Mouse (Mus musculus) midbrain, embryonic 16.5 days (tissue): ENCODE results near the gene Fstl4. TPM values are rescaled to one million over a fixed set of nuclear protein-coding genes. Genes with fewer than 3 reads are reported as not detected.

ENCODE experiments used
- ATAC-seq: fragments of 200-750 bp; cut with Nextera tagmentation; 2 replicates; pipeline ENCODE4 v1.8.0; 2017; ENCODE audit warnings: moderate TSS enrichment
- H3K27ac ChIP-seq: fragments of 300-500 bp; sonication (generic); 2 replicates; pipeline ENCODE4 v1.5.1; 2014; ENCODE audit warnings: mild to moderate bottlenecking, low read length, mixed read lengths
- H3K27me3 ChIP-seq: fragments of 300-500 bp; sonication (generic); 2 replicates; pipeline ENCODE4 v1.6.1; 2014; ENCODE audit warnings: low read depth, low read length, mixed read lengths; ENCODE audit not compliant: control insufficient read depth, insufficient read depth
- H3K36me3 ChIP-seq: fragments of 300-500 bp; sonication (generic); 2 replicates; pipeline ENCODE4 v1.6.1; 2014; ENCODE audit warnings: mild to moderate bottlenecking, low read length, moderate library complexity, mixed read lengths; ENCODE audit not compliant: control insufficient read depth, insufficient read depth
- H3K4me1 ChIP-seq: fragments of 300-500 bp; sonication (generic); 2 replicates; pipeline ENCODE4 v1.6.1; 2014; ENCODE audit warnings: mild to moderate bottlenecking, low read length, mixed read lengths; ENCODE audit not compliant: control insufficient read depth, insufficient read depth
- H3K4me2 ChIP-seq: fragments of 300-500 bp; sonication (generic); 2 replicates; pipeline ENCODE4 v1.6.1; 2014; ENCODE audit warnings: mild to moderate bottlenecking, low read length, mixed read lengths
- H3K4me3 ChIP-seq: fragments of 300-500 bp; sonication (generic); 2 replicates; pipeline ENCODE4 v1.5.1; 2014; ENCODE audit warnings: low read depth, mild to moderate bottlenecking, low read length, moderate library complexity, mixed read lengths
- H3K9ac ChIP-seq: fragments of 300-500 bp; sonication (generic); 2 replicates; pipeline ENCODE4 v1.6.1; 2014; ENCODE audit warnings: low read depth, low read length, mixed read lengths
- H3K9me3 ChIP-seq: fragments of 300-500 bp; sonication (generic); replicated peaks from 2 replicates; pipeline ENCODE4 v1.6.1; 2014; ENCODE audit warnings: mild to moderate bottlenecking, low read length, mixed read lengths; ENCODE audit not compliant: control insufficient read depth, poor library complexity, severe bottlenecking
- WGBS: fragments of 180-500 bp; shearing (Covaris S2); extraction: QIAGEN DNeasy Blood & Tissue Kit; methylation state at CpG from one replicate; pipeline ENCODE4 v1.1.7; 2014; 5-methylcytosine and 5-hydroxymethylcytosine counted together
- polyA plus RNA-seq: library from polyadenylated mRNA; unstranded; fragments of >200 nt; fragmentation: Nextera tagmentation; extraction: Ambion mirVana; gene quantifications from 2 replicates; pipeline ENCODE4 v1.2.1, GENCODE M21; 2015

The Fstl4 gene
- polyA plus RNA-seq, 1 experiment from 2014 or later, result 10.3 TPM

GRCm38 (mm10) chr11:53109701-53110467 lies 345.4 kb downstream of the Fstl4 start:
- no peak for ATAC-seq
- no peaks in the 10 kb centered on the region for H3K4me1 ChIP-seq
- H3K9me3 ChIP-seq, result no peaks in the 10 kb centered on the region
- H3K36me3 ChIP-seq, result no peaks in the 10 kb centered on the region
- no peaks in the 10 kb centered on the region for H3K27me3 ChIP-seq
- H3K27ac ChIP-seq, result no peak overlapping the region
- 67% methylated on average over 6 of the region's 6 CpGs for WGBS
- H3K9ac ChIP-seq, result no peak overlapping the region
- H3K4me3 ChIP-seq, result no peak overlapping the region
- H3K4me2 ChIP-seq, result no peak overlapping the region

- Histone ChIP-seq H3K27me3 (no peaks in the 10 kb centered on the region), H3K4me1 (no peaks in the 10 kb centered on the region), H3K27ac (no peak overlapping the region), H3K36me3 (no peaks in the 10 kb centered on the region), H3K9me3 (no peaks in the 10 kb centered on the region), H3K4me2 (no peak overlapping the region), H3K9ac (no peak overlapping the region), H3K4me3 (no peak overlapping the region)
- ATAC-seq, result no peak
- 70% methylated on average over 4 of the region's 4 CpGs for WGBS
These were observed 351.3 kb downstream of the Fstl4 start for GRCm38 (mm10) chr11:53115711-53116110.

GRCm38 (mm10) chr11:53116356-53116755 lies 351.9 kb downstream of the Fstl4 start:
- H3K27me3 ChIP-seq, result no peaks in the 10 kb centered on the region
- no peaks in the 10 kb centered on the region for H3K9me3 ChIP-seq
- no peak overlapping the region for H3K4me3 ChIP-seq
- ATAC-seq, result no peak
- 79% methylated on average over 2 of the region's 2 CpGs for WGBS
- no peak overlapping the region for H3K27ac ChIP-seq
- H3K4me1 ChIP-seq, result no peaks in the 10 kb centered on the region
- H3K36me3 ChIP-seq, result no peaks in the 10 kb centered on the region
- no peak overlapping the region for H3K9ac ChIP-seq
- no peak overlapping the region for H3K4me2 ChIP-seq

- 0 out of 2 replicates have a peak, but pooled peaks have one; percentile 25 for ATAC-seq
- H3K9ac ChIP-seq, result no peak overlapping the region
- H3K27ac ChIP-seq, result no peak overlapping the region
- no peak overlapping the region for H3K4me2 ChIP-seq
- WGBS, result 83% methylated on average over 11 of the region's 11 CpGs
- H3K36me3 ChIP-seq, result no peaks in the 10 kb centered on the region
- H3K4me3 ChIP-seq, result no peak overlapping the region
- H3K9me3 ChIP-seq, result no peaks in the 10 kb centered on the region
- H3K4me1 ChIP-seq, result no peaks in the 10 kb centered on the region
- H3K27me3 ChIP-seq, result no peaks in the 10 kb centered on the region
These were observed 354.0 kb downstream of the Fstl4 start for GRCm38 (mm10) chr11:53118226-53118965.

GRCm38 (mm10) chr11:53119966-53120365 lies 355.5 kb downstream of the Fstl4 start:
- ATAC-seq, result no peak
- no peak overlapping the region for H3K4me2 ChIP-seq
- no peaks in the 10 kb centered on the region for H3K9me3 ChIP-seq
- no peak overlapping the region for H3K4me3 ChIP-seq
- H3K27ac ChIP-seq, result no peak overlapping the region
- no peaks in the 10 kb centered on the region for H3K4me1 ChIP-seq
- no peaks in the 10 kb centered on the region for H3K27me3 ChIP-seq
- H3K36me3 ChIP-seq, result no peaks in the 10 kb centered on the region
- H3K9ac ChIP-seq, result no peak overlapping the region
- WGBS, result 72% methylated on average over 5 of the region's 5 CpGs

GRCm38 (mm10) chr11:53121208-53121607 lies 356.8 kb downstream of the Fstl4 start:
- H3K27me3 ChIP-seq, result no peaks in the 10 kb centered on the region
- no peak overlapping the region for H3K4me3 ChIP-seq
- no peak overlapping the region for H3K4me2 ChIP-seq
- no peak for ATAC-seq
- H3K27ac ChIP-seq, result no peak overlapping the region
- H3K4me1 ChIP-seq, result no peaks in the 10 kb centered on the region
- H3K36me3 ChIP-seq, result no peaks in the 10 kb centered on the region
- H3K9me3 ChIP-seq, result no peaks in the 10 kb centered on the region
- H3K9ac ChIP-seq, result no peak overlapping the region
- 15% methylated on average over 1 of the region's 1 CpGs for WGBS

GRCm38 (mm10) chr11:53124799-53125198 lies 360.4 kb downstream of the Fstl4 start:
- no peak for ATAC-seq
- H3K9ac ChIP-seq, result no peak overlapping the region

GRCm38 (mm10) chr11:53126660-53127059 lies 362.2 kb downstream of the Fstl4 start:
- no peak for ATAC-seq
- Histone ChIP-seq H3K4me3 (no peak overlapping the region), H3K4me1 (no peaks in the 10 kb centered on the region), H3K36me3 (no peaks in the 10 kb centered on the region), H3K27me3 (no peaks in the 10 kb centered on the region), H3K27ac (no peak overlapping the region), H3K9ac (no peak overlapping the region), H3K4me2 (no peak overlapping the region), H3K9me3 (no peaks in the 10 kb centered on the region)
- 71% methylated on average over 6 of the region's 6 CpGs for WGBS

More at GRCm38 (mm10) chr11:53124799-53125198, 360.4 kb downstream of the Fstl4 start:
- no peaks in the 10 kb centered on the region for H3K36me3 ChIP-seq
- no peak overlapping the region for H3K27ac ChIP-seq
- H3K4me3 ChIP-seq, result no peak overlapping the region
- H3K27me3 ChIP-seq, result no peaks in the 10 kb centered on the region
- no peaks in the 10 kb centered on the region for H3K9me3 ChIP-seq
- no peak overlapping the region for H3K4me2 ChIP-seq
- H3K4me1 ChIP-seq, result no peaks in the 10 kb centered on the region
- 84% methylated on average over 2 of the region's 2 CpGs for WGBS

- WGBS, result 82% methylated on average over 2 of the region's 2 CpGs
These were observed 364.2 kb downstream of the Fstl4 start for GRCm38 (mm10) chr11:53128661-53129060.

More at GRCm38 (mm10) chr11:53128661-53129060, 364.2 kb downstream of the Fstl4 start:
- no peaks in the 10 kb centered on the region for H3K9me3 ChIP-seq
- H3K27me3 ChIP-seq, result no peaks in the 10 kb centered on the region
- no peak for ATAC-seq
- H3K36me3 ChIP-seq, result no peaks in the 10 kb centered on the region
- H3K4me1 ChIP-seq, result peaks cover 10% of the 10 kb centered on the region
- H3K9ac ChIP-seq, result no peak overlapping the region
- no peak overlapping the region for H3K27ac ChIP-seq
- H3K4me2 ChIP-seq, result no peak overlapping the region
- H3K4me3 ChIP-seq, result no peak overlapping the region
